Mouse (Mus musculus) CH12F3 (cell line): ENCODE data around the gene Rnf43.

ENCODE experiments used
- in situ Hi-C: fragments of 300-500 bp; cut with MboI; formaldehyde crosslinking; loops from 2 replicates; pipeline ENCODE4 v1.14.3; 2020; ENCODE audit warnings: low sequenced_read_pairs

Gene Rnf43

DNA sequence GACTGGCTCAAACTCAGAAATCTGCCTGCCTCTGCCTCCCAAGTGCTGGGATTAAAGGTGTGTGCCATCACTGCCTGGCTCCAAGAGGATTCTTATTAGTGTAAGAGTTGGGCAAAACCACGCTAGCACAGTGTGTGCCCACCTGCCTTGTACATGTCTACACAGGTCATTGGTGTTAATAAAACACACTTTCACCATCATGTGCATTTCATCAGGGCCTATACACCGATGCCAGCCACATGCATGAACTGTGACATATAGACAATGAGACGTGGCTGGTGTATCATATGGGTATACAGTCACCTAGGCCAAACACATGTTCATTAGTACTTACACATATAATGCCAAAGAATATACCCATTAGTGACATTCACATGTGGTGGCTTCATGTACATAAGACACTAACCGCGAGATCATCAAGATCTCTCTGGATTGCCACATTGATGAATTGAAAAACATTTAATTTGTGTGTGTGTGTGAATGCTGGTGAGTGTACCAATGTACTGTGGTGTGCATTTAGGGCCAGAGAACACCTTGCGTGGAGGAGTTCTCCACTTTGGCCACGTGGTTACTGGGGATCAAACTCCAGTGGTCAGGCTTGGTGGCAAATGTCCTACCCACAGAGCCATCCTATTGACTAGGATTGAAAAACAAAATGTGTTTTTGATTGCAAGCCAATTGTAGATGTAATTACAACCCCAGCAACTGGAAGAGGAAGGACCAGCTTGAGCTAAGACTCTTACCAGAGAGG is 95.8 kb downstream of the Rnf43 start:
- in situ Hi-C loops = loop anchor here (10.0 kb wide), 1 partner anchor 94 kb away; the partner anchor contains the start of gene Rnf43

GRCm38 (mm10) chr11:87758957-87759608 is 96.6 kb downstream of the Rnf43 start:
- in situ Hi-C loops = loop anchor here (10.0 kb wide), 1 partner anchor 94 kb away; the partner anchor contains the start of gene Rnf43

DNA sequence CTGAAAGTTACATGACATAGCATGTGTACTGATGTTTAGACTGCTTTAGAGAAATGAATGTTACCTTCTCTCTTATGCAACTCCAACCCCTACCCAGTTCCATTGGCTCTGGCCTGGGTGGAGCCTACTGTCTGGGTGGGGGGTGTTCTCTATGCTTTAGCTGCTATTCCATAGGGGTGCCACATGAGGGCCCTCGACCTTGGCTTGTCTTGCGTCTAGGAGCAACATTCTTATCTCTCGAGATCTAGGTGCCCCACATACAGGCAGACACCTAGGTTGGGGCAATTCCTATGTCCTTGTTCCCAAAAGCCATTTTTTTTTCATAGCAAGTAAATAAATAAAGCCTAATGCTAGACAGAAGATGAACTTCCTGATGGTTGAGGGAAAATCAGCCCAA is 97.1 kb downstream of the Rnf43 start:
- in situ Hi-C loops = loop anchor here (10.0 kb wide), 1 partner anchor 95 kb away; the partner anchor contains the start of gene Rnf43

GRCm38 (mm10) chr11:87760301-87761081 is 98.0 kb downstream of the Rnf43 start, which contains the start of gene Tspoap1:
TSS of gene Tspoap1 (plus strand) at chr11:87760541.
- in situ Hi-C loops = no loop called here

DNA sequence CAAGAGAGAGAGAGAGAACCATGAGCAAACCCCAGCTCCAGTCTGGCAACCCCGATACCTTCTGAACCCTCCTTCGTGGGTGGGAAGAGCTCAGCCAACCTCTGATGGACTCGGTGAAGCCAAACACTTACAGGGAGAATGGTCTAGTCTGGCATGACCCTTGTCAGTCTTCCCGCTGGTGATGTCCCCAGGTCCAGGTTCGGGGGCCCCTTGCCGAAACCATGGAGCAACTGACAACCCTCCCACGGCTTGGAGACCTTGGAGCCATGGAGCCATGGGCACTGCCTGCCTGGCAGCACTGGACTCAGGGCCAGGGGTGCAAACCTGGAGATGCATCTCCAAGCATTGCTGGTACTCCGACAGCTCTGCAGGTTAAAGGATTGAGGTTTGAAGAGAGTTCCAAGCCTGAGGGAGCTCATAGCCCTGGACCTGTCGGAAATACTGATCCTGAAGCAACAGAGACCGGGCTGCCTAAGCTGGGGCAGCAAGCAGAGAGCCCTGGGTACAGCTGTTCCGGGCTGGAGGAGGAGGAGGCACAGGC is 98.7 kb downstream of the Rnf43 start:
- in situ Hi-C loops = no loop called here

DNA sequence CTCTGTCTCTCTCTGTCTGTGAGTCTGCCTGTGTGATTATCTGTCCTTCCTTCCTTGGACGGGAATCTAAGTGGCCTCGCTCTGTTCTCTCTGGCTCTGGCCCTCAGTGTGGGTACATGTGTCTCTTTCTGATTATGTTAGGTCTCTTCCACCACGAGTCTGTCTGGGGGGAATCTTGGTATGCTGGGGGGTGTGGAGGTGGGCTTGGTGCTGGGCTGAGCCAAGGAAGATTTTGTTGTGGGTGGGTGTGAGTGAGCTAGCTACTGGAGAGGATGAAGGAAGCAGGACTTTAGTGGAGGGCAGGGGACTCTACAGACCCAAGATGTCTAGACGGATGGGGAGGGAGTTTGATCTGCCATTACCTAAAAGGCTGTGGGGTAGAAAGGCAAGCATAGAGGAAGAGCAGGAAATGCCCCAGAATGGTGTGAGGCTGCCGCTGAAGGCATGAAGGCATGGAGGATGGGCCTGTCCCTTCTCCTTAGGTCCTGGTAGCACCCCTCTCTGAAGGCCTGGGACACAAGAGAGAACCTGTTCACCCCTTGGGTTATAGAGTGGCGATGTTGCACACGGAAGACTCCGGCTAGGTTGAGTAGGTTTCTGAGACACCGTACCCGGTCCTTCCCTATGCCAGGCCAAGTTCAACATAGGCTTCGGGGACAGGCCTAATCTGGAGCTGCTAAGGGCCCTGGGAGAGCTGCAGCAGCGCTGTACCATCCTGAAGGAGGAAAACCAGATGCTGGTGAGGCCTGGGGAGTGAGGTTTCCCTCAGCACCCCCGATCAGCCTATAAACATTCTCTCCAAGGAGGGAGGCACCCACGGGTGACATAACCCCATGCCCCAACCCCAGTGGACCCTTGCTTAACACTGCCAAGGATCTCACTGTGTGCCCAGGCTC is 99.5 kb downstream of the Rnf43 start:
- in situ Hi-C loops = no loop called here

DNA sequence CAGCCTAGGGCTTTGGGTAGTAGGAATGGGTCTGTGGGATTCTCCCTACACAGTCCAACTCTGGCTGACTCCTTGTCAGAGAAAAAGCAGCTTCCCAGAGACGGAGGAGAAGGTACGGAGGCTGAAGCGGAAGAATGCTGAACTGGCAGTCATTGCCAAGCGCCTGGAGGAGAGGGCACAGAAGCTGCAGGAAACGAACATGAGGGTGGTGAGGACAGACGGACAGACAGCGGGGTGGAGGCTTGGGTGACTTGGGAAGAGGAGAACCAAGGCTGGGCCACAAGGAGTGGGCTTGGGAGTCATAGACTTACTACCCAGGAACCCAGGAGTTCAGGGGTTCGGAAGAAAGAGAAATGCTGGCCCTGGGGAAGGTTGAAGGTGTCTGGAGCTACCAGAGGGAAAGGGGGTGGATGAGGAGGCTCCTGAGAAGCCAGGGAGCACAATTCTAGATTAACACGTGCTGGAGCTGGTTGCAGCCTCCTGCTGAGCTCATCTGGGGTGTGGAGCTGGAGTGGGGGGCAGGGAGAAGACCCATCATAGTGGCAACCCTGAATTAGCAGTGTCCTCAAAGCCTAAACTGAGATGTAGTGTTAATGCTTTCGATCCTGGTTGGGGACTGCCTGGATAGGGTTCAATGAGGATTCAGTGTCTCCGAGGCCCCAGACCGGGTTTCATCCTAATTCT is 100.3 kb downstream of the Rnf43 start:
- in situ Hi-C loops = no loop called here

DNA sequence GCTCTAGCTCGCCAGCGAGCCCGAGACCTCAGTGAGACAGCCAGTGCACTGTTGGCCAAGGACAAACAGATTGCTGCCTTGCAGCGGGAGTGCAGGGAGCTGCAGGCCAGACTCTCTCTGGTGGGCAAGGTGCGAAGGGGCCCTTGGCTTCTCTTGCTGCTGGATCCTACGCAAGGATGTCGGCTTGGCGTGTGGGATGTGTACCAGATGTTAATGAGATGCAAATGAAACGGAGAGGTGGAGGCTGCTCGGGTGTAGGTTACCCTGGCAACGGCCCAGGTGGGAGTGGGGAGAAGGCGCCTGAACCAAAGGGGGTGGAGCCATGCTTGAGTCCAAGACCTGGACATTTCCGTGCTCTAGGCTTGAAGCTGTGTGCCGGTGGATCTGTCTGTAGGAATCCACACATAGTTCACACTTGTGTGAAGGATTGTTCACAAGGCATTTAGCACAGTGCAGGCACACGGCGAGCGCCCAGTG is 101.0 kb downstream of the Rnf43 start:
- in situ Hi-C loops = no loop called here

GRCm38 (mm10) chr11:87763988-87764876 is 101.7 kb downstream of the Rnf43 start:
- in situ Hi-C loops = no loop called here

DNA sequence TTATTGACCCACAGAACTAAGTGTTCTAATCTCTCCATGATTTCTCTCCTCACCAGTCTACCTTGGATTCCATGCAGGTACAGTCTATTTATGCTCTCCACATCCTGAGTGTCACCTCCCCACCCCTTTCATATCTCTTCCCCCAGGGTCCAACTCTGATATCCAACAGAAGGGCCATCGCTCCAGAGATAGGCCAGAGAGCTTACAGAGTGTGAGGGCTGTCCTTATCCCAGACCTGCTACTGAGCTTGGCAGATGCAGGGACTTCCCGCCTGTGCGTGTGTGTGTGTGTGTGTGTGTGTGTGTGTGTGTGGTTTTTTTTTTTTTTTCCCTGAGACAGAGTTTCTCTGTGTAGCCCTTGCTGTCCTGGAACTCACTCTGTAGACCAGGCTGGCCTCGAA is 106.2 kb downstream of the Rnf43 start:
- in situ Hi-C loops = no loop called here

GRCm38 (mm10) chr11:87770989-87771388 is 108.5 kb downstream of the Rnf43 start:
- in situ Hi-C loops = no loop called here

- in situ Hi-C loops = no loop called here
Measured at GRCm38 (mm10) chr11:87772354-87772753, 109.8 kb downstream of the Rnf43 start.

- in situ Hi-C loops = no loop called here
Measured at GRCm38 (mm10) chr11:87778100-87778765, 115.7 kb downstream of the Rnf43 start.

DNA sequence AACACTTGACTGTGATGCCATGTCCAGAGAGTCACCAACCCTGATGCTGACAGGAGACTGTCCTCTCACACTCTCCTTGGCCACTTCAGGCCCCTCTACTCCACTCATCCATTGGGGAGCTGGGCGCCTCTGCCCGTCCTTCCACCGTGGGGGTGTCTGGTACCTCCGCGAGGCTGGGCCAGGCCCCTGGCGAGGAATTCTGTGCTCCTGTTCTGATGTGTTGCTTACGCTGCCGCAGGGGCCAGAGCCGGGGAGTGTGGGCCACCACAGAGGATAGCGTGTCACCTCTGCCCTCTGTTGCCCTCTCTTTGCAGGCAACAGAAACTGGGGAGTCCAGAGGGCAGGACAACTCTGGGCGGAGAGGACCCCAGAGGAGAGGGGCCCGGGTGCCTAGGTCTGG is 116.4 kb downstream of the Rnf43 start:
- in situ Hi-C loops = no loop called here

DNA sequence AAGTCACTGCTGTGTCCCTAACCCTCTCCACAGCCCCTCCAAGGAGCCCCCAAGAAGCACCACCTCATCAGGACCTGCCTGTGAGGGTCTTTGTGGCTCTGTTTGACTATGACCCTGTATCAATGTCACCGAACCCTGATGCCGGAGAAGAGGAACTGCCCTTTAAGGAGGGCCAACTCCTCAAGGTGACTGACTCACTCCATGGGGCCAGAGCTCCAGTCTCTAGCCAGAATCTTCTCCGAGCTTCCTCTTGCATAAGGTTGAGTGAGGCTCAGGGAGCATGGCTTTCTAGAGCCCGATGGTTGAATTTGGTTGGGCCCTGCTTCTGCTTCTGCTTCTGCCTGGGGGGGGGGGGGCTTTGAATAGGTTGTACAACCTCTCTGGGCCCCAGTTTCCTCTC is 116.9 kb downstream of the Rnf43 start:
- in situ Hi-C loops = no loop called here

DNA sequence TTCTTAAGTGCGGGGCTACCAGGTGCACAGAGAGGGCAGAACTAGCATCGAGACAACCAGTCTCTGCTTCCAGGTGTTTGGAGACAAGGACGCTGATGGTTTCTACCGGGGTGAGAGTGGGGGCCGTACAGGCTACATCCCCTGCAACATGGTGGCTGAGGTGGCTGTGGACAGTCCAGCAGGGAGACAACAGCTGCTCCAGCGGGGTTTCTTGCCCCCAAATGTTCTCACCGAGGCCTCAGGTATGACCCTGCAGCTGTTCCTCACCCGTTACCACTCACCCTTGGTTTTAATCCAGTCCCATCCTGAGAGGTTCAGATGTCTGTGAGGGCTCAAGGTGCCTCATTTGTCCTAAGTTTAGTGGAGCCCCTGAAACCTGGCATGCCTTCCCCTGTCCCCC is 117.6 kb downstream of the Rnf43 start:
- in situ Hi-C loops = no loop called here
